Mouse (Mus musculus): ENCODE measurements around the gene Sec61a1.
A peak's percentile ranks its signal among the peaks of the same experiment; 100 is the strongest.

The Sec61a1 gene

DNA sequence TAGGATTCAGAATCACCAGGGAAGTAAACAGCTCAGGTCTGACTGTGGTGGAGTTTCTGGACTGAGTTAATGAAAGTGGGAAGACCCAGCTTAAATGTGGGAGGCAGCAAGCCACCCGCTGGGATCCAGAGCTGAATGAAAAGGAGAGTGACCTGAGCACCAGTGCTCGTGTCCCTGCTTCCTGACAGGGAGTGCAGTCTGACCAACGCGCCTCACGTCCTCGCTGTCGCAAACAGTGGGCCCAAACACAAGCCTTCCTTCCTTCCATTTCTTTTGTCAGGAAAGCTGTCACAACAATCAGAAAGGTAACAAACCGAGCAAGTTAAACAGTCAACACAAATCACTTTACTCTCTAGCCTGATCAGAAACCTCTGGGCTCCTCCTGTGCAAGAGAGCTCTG, 2.7 kb downstream of the Sec61a1 start:
- no peak for DNase-seq

DNA sequence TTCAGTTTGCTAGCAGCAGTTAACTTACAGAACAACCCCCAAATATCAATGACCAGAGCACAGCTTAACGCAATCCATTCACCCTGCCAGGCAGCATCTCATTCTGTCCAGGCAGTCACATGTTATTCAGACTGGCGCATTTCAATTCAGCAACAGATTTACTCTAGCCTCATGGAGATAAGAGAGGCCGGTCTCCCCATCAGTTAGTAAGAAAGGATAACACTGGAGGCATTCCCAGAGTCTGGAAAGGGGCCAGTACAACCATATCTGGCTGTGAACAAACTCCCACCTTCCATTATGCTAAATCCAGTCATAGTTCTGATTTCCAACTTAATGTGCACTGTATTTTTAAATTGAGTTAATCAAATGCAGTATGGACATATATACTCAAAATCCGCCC, 4.2 kb downstream of the Sec61a1 start:
- no peak for DNase-seq

- DNase-seq, result no peak
Observed at GRCm38 (mm10) chr6:88513984-88514383, 4.7 kb downstream of the Sec61a1 start.

DNA sequence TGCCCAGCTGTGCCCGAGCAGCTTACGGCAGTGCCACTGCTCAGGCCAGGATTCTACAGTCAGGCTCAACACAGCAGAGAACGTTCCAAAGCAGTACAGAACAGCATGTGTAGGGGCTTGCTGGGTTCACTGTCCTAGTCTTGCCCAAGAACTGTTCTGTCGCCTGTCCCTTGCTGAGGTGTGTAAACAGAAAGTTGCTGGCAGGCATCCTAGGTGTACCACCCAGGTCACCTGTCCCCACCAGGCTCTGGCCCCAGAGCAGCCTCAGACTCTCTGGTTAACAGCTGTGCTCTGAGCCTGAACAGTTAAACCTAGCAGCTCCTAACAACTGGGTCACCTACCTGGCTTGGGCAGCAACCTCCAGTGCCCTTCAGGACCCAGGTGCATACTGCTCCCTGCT, 15.7 kb downstream of the Sec61a1 start:
- no peak for DNase-seq

DNA sequence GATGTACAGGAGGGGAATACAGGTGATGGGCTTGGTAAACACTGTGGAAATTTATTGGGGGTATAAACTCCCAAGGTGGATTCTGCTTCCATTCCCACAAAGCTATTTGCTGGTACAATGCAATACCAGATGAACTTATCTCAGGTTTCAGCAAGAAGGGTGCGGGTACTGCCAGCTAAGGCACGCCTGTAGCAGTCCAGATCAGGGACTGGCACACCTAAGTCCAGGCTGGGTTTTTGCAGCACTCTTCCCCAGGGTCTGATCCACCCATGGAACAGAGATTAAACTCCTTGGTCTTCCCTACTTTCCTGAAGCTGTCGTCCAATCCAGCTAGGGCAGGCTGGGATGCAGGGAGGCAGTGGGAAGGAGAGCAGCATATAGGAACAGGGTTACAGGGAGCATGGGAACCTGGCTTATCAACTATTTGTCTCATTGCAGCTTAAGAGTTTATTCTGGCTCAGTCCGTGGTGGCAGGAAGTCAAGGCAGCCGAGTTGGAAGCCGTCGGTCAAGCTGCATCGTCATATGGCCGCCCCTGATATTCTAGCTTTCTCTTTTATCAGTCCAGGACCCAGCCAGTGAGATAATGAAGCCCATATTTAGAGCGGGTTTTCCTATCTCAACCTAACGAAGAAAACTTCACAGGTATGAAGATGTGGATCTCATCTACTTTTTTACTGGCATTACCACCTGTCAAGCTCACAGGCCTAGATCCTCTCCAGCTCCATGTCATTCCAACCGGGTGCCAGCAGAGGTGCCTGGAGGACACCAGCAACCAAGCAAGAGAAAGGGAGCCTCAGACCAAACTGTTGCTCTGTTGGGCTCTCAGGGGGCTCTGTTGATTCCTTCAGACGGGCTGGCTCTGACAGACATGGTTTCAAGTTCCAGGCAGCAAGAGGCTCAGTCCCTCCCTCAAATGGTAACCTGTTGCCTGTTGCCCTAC, 16.4 kb downstream of the Sec61a1 start:
- no peak for DNase-seq

- no peak for DNase-seq
Observed at GRCm38 (mm10) chr6:88500405-88500767, 18.3 kb downstream of the Sec61a1 start.

GRCm38 (mm10) chr6:88499481-88500404, 19.0 kb downstream of the Sec61a1 start:
- peak; percentile 51 for DNase-seq

DNA sequence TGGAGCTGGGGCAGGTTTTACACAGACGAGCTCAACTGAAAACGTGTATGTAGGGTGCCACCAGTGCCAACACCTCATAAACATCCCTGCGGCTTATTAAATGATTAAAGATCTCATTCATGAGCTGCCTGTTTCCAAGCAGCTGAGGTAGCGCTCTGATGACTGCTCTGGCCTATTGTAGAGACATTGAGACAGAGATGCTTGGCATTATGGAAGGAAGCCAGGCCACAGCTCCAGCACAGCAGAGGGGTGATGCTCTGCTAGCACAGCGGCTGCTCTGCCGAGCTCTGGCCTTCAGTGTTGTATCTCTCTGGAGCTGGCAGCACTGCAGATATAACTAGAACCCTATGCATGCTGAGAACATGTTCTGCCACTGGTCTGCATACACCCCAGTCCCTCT, 25.0 kb downstream of the Sec61a1 start:
- no peak for DNase-seq

DNA sequence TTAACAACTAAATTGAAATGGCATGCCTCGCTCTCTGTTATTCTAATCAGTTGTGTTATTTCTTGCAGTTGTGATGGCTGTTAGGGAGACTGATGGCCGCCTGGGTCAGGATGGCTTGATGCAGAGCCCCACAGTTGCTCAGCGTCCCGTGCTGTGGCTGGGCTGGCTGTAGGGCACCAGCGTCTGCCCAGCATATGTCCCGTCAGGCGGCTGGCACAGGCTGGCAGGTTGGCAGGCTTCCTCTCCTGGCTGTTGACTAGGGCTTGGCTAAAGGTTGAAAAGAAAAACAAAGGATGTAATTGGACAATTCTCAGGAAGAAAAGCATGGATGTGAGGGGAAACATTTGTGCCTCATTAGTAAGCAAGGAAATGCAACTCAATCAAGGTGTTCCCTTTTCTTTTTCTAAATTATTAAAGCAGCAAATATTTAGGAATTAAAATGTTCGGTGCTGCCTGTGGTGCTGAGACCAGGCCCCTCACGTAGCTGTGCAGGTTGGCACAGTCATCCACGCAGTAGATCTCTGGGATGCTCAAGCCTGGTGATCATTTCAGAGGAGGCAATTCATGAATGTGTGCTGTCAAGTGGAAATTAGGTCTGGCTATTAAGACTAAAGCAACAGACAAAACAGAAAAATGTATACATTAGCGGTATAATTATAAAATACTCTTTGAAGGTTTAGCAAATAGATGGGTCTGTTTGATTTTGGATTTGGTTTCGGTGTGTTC, 27.9 kb downstream of the Sec61a1 start:
- peak; percentile 51 for DNase-seq

- no peak for DNase-seq
Observed at GRCm38 (mm10) chr6:88489834-88490233, 28.9 kb downstream of the Sec61a1 start.

DNA sequence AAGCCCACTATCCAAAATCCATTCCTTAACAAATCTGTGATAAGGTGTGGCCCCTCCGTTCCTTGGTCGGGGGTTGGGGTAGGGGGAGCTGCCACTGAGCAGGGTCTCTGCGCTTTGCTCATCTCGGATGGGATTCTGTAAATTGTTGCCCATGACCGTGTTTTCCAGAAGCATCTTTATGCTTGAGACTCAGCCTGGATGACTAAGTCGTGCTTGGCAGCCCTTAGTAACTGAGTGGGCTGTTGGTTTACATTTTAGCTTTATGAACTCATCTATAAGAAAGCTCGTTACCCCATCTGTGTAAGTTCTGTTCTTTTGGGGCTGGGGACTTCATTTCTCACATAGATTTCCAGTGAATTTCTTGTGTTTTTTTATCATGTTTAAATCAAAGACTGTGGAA, 29.7 kb downstream of the Sec61a1 start:
- DNase-seq, result peak; percentile 33

GRCm38 (mm10) chr6:88486893-88487292, 31.8 kb downstream of the Sec61a1 start:
- DNase-seq, result peak; percentile 72

- no peak for DNase-seq
Observed at GRCm38 (mm10) chr6:88485378-88485777, 33.3 kb downstream of the Sec61a1 start.

- no peak for DNase-seq
Observed at GRCm38 (mm10) chr6:88483913-88484312, 34.8 kb downstream of the Sec61a1 start.

GRCm38 (mm10) chr6:88483111-88483510, 35.6 kb downstream of the Sec61a1 start:
- DNase-seq, result no peak

DNA sequence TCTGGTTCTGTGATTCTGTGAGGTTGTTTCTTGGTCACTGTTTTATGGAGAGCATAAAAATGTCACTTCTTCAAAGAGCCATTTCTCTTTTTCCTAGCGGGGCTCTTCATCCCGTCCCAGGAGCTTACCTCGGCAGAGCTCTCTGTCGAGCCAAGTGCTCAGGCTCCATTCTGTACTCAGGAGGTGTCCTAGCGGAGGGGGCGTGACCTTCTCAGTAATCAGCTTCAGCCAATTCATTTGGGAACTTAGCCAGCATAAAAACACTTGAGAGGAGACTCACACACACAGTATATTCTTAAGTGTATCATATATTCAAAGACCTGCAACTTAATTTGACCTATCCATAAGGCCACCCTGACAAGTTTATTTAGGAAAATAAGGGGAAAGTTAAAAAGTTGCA, 38.3 kb downstream of the Sec61a1 start:
- DNase-seq, result no peak

- no peak for DNase-seq
Observed at GRCm38 (mm10) chr6:88469878-88470277, 48.8 kb downstream of the Sec61a1 start.

DNA sequence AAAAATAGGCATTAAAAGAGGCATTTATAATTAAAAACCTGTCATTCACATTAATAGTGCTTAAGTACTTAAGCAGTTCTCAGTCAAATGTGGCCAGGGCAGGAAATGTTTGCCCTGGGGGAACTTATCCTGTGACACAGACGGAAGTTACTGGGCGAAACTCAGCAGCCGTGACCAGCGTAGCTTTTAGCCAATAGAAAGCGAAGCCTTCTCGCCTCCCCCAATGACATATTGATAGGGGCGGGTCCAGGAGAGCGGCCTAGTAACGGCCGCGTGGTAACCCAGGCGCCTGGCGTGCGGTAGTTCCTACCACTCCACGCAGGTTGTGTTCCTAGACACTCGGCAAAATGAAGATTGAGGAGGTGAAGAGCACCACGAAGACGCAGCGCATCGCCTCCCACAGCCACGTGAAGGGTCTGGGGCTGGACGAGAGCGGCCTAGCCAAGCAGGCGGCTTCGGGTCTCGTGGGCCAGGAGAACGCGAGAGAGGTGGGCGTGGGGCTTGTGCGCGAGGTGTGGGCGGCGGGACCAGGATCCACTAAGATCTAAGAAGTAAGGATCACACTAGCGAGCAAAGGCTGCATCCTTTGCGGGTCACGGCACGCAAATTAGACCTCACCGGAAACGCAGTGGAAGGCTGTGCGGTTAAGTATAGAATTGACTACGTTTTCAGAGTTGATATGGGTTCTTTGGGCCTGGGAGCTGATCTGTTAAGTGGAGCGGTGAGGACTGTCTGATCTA, 53.4 kb downstream of the Sec61a1 start, which contains the start of gene Ruvbl1:
Gene Ruvbl1 (plus strand): TSS at position 229 of the 740 bp plus-strand sequence.
- peak; percentile 94 for DNase-seq

DNA sequence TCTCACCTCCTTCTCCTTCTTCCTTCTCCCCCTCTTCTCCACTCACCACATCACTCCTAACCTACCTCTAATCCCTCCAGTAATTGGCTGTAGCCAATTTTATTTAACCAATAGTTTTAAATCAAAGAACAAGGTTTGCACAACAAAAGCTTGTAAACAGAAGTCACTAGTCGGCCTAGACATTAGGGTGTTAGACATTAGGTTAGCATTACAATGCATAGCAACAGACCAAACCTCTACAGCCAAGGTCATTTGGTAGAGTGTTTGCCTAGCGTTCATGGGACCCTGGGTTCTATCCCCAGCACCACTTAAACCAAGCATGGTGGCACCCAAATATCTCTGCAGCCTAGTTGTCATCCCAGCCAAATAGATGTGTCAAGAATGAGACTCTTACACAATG, 64.2 kb downstream of the Sec61a1 start:
- DNase-seq, result no peak

Measured in right cerebral cortex, adult 18-20 months (tissue).